Mouse (Mus musculus): ENCODE measurements at regions not wholly inside any gene's neighbourhood (a gene's known extent, or its start where the extent isn't known, plus 50 kb on each side); places are given as distances from the start of the nearest gene placed in this dataset.
"Not testable (repeated sequence)": the region's sequence is repeated elsewhere in the genome, so short reads cannot be mapped to it uniquely, and the experiment has no call there.

DNA sequence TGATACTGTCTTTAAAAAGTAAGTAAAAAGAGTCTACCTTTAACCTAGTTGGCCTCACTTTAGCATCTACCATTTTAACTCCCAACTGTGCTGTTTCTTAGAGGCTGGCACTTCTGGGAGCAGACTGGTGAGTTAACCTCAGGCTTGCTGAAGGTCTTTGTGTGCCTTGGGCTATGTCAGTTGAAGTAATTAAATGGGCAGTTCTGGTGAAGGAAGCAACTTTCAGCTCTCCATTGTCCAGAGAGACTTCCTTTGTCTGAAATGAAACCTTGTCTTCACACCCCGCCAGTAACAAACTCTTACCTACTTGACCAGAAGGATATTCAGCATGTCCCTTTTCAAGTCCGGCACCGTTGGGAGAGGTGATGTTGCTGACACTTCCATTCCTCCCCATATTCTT lies 55.5 kb downstream of the Zfp281 start:
- in situ Hi-C loops (cut with MseI, MboI): no loop called here

DNA sequence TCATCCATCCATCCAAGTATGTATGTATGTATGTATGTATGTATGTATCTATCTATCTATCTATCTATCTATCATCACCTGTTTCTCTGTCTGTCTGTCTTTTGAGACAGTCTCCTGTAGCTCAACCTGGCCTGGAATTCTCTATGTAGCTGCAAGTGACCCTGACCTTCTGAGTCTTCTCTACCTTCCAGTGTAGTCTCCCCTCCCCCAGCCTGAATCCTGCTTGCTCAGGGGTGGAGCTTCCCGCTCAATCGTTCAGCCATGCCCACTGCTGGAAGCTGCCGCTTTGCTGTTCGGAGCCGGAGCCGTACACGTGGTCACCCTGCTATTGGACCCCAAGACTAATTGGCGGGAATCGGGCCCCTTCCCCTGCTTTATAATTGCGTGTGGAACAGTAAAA lies 57.6 kb downstream of the Zfp281 start:
- in situ Hi-C loops (cut with MseI, MboI): not testable (repeated sequence)

DNA sequence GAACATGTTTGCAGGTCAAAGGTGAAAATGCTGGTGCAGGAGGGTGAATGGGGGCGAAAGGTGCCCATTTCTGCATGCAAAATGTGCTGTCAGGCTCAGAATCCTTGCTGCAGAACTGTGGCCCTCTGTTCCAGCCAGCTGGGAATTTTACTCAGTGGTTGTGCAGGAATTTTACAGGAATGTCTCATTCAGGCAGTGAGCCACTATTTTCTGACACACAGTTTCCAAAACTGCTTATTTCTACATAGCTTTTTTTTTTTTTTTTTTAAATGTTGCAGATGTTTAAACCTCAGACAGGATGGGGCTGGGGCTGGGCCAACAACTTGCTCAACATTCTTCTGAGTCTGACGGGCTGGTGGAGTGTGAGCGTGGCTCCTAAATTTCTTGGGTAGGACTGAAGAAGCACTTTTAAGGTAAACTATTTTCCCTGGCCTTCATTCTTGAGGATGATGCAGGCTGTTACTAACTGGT lies 58.4 kb downstream of the Zfp281 start:
- in situ Hi-C loops (cut with MseI, MboI): no loop called here

- in situ Hi-C loops (cut with MseI, MboI): no loop called here
Observed at GRCm38 (mm10) chr1:136683561-136684131, 58.9 kb downstream of the Zfp281 start.

DNA sequence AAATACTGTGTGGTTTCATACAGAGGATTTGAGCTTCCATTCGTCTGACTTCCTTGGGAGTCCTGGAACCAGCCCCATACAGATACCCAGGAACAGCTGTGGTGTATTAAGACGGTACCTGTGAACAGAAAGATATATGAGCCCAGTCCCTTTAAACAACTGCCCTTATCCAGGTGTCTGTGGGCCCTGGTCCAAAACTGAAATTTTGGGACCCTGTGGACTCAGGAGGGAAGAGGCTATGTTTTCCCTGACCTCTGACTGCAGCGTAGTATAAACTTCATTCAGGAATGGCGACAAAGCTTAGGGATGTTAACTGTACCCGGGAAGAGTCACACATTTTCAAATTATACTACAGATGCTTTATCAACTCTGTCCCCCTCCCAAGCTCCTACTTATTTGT lies 59.8 kb downstream of the Zfp281 start:
- in situ Hi-C loops (cut with MseI, MboI): no loop called here

DNA sequence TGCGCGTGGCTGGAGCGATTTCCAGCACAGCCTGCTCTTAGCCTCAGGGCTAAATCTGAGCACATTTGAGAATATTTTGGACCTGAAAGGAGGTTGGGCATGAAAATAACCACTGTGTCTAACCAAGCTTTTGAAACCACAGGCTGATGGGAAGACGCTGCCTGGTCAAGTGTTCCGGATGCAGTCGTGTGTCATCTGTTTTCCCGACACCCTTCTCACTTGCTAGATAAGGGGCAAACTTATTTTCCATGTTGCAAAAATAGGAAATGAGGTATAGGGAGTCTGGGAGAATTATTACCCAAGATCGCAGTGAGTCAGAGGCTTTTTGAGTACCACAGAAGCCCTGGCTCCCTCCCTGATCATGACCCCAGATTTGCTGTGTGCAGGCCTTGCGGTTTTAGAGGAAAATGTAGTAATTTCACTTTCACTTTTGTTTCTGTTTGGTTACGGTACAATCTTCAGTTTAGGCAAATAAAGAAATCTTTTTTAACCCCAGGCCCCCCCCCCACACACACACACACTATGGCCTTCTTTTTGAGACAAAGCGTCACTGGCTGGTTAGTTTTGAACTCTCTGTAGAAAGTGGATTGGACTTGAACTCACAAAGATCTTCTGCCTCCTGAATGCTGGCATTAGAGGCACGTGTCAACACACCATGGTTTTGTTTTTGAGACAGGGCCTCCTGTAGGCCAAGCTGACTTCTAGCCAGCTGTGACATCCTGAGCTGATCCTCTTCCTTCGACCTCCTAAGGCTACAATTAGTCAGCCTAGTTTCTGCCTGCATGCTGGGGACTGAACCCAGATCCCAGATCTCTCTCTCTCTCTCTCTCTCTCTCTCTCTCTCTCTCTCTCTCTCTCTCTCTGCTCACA lies 60.7 kb downstream of the Zfp281 start:
- in situ Hi-C loops (cut with MseI, MboI): no loop called here

GRCm38 (mm10) chr1:136686467-136686866 lies 61.8 kb downstream of the Zfp281 start:
- in situ Hi-C loops (cut with MseI, MboI): no loop called here

- in situ Hi-C loops (cut with MseI, MboI): no loop called here
Observed at GRCm38 (mm10) chr1:136690068-136690467, 65.4 kb downstream of the Zfp281 start.

- in situ Hi-C loops (cut with MseI, MboI): no loop called here
Observed at GRCm38 (mm10) chr1:136693421-136693820, 68.7 kb downstream of the Zfp281 start.

DNA sequence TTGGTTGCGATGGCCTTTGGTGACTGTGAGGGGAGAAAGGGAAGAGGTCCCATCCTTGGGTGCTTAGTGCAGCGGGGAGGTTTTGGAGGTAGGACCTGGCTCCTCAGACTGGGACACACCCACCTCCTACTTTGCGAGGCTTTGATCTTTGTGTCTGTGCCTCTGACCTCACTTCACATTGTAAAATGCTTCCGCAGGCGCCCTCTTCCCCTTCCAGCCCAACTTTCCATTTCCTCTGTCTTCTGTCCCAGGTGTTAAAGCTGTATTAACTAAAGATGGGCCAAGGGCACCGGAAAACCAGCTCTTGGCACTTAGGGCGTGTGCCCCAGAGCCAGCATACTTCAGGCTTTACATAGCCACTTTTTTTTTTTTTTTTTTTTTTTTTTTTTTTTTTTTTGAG lies 70.3 kb downstream of the Zfp281 start:
- in situ Hi-C loops (cut with MseI, MboI): no loop called here

DNA sequence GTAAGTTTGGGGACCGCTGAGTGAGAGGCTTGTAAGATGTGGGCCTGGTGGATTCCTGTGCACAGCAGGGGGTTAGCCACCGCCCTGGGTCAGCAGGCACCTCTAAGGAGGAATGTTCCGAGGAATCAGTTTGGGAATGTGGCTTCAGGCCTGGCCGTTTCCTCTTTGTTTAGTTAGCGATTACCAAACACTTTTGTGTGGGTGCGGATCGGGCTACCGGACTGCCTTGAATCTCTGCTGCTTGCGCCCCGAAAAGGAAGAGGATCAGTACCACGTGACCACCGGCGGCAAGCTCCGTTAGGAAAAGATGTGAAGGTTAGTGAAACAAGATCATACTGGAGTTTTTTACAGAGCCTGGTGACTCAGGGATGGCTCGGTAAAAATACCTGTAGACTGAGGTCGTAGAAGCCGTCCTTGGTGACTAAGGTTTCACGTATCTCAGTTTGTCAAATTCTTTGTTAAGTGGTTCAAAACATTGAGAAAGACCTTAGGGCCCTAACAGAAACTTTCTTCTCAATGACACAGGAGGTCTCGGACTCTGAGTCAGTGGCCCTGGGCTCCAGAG lies 71.5 kb downstream of the Zfp281 start:
- in situ Hi-C loops (cut with MseI, MboI): no loop called here

DNA sequence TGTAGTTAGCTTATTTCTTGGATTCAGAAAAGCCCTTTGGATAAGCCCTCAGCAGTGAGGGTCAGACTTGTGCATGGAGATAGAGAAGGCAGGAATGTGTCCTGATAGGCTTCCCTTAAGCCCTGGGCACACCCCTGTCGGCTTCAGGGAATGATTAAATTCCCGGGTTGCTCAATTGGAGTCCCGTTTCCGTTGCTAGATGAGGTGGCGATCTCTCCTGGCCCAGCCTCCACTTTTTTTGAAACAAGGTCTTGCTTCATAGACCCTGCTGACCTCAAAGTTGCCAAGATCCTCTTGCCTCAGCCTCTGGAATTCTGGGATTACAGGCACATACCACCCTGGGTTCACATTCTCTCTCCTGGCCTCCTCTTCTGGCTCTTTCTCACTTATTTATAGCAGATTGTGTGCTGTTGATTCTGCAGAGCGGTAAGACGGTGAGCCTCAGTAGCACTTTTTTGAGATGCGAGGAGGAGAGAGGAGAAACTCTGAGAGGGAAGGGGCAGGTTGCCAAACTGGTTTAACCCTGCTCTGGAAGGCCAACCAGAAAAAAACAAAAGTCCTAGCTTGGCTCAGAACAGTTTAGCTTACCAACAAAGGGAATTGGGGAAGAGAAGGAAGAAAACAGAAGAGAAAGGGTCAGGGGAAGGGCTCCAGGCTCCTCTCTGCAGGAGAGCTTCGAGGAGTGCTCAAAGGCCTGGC lies 73.9 kb downstream of the Zfp281 start:
- in situ Hi-C loops (cut with MseI, MboI): no loop called here

- in situ Hi-C loops (cut with MseI, MboI): no loop called here
Observed at GRCm38 (mm10) chr1:136699153-136699524, 74.4 kb downstream of the Zfp281 start.

DNA sequence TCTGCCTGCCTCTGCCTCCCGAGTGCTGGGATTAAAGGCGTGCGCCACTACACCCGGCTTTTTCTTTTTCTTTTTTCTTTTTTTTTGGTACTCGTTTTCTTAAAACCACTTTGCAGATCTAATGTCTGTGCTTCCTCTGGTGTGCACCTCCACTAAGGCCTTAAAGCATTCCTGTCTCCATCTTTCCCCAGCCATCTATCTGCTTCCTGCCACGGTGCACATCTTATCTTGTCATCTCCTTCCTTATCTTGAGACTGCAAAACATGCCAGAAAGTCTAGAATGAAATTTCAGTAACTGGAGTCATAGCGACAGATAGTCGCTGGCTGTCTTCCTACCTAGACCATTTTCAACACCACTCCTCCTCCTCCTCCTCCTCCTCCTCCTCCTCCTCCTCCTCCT lies 74.9 kb downstream of the Zfp281 start:
- in situ Hi-C loops (cut with MseI, MboI): no loop called here

DNA sequence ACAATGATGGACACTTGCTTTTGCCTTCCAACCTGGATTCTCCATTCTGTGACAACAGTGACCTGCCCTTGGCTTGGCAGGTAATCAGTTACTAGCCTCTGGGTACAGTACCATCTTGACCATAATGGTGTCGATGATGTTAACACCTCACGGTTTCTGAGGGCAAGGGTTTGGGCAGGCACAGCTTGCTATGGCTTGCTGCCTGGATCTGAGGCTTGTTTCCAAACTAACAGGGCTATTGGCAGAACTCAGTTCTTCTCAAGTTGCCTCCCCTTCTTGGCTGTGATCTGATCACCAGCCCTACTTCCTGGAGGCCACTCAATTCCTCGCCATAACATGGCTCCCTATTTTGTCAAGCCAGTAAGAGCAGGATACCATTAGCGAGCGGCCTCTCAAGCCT lies 79.4 kb downstream of the Zfp281 start:
- in situ Hi-C loops (cut with MseI, MboI): no loop called here

DNA sequence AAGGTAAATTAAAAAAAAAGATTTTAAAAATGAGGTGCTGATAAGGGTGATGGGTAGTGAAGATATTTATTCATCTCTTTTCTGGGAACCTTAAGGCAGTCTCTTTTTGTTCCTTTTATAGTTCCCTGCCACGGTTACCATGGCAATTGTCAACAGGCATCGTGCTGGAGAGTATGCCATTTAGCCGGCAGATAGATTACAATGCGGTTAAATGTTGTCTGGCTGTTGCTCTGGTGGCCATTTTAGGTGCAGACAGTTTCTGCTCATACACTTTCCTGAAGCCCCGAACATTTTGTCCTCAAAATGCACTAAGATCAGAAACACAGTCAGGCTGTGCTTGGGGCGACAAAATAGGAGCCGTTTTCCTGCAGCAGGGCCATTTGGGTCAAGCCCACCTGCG lies 81.8 kb downstream of the Zfp281 start:
- in situ Hi-C loops (cut with MseI, MboI): no loop called here

GRCm38 (mm10) chr1:136707394-136707793 lies 82.7 kb downstream of the Zfp281 start:
- in situ Hi-C loops (cut with MseI, MboI): no loop called here

DNA sequence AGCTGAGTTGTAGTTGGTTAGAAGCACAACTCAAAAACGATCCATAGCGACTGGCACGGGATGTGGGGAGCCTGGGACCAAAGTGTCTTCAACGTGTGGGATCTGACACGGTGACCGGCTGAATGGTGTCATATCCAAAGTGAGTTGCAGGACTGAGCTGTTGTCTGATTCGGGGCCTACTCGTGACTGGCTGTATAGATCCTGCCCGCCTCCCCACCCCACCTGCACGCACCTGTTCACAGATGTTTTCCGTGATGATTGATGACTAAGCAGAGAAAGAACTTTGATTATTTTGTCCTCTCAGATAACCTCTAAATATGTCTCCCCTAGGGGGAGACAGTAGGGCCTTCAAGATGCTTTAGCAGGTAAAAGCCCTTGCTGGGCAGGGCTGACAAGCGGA lies 83.2 kb downstream of the Zfp281 start:
- in situ Hi-C loops (cut with MseI, MboI): no loop called here

GRCm38 (mm10) chr1:136710196-136710595 lies 85.5 kb downstream of the Zfp281 start:
- in situ Hi-C loops (cut with MseI, MboI): no loop called here

GRCm38 (mm10) chr1:136711243-136711642 lies 86.5 kb downstream of the Zfp281 start:
- in situ Hi-C loops (cut with MseI, MboI): no loop called here

DNA sequence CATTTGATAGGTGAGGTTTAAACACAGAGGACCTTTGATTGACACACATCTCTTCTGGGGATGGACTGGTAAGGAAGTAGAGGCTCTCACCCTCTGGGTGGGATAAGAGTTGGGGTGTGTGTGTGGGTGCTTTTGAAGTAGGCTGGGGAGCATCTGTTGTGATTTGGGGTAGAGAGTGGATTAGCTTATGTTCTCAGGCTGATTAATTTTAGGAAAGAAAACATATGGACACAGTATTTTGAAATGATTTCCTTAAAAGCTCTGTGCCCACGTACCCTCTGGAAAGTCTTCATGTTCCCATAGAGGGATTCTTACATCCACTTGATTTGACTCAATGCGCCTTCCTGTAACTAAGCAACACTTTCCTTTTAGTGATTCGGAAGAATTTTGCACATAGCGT lies 89.4 kb downstream of the Zfp281 start:
- in situ Hi-C loops (cut with MseI, MboI): no loop called here

DNA sequence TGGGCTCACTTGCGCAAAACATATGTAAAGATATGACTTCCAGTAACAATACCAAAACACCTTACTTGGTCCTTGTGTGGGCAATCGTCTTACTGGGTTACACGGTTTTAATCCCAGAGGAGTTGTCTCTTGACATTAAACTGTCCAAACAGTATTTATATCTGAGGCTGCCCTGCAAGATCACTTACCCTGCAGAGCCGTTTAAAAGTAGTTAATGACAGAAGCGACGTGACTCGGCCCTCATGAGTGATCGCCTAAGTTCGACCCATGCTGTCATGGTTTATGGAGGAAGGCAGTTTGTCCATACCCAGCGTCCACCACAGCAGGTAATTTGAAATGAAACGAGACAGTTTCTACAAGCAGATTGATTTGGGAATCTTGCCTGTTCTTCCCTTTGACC lies 90.3 kb downstream of the Zfp281 start:
- in situ Hi-C loops (cut with MseI, MboI): no loop called here
